Mouse (Mus musculus): ENCODE data around the gene 0610009B22Rik.
"Not testable (repeated sequence)": the region's sequence is repeated elsewhere in the genome, so short reads cannot be mapped to it uniquely, and the experiment has no call there.

GRCm38 (mm10) chr11:51690597-51690996 lies 1.9 kb upstream of the 0610009B22Rik start:
- TF ChIP-seq GATA1, TAL1 (IDR thresholded peaks at IDR 0.05; ENCODE audit: low read length): not testable (repeated sequence)

Measured in erythroblast, embryonic 14.5 days (primary cell).